Mouse (Mus musculus) liver, adult (tissue): Measurements from ENCODE around the gene Tmprss15.

Experiments
- GATA4 ChIP-seq: IDR thresholded peaks from 2 replicates; pipeline ENCODE4 v1.6.1; 2014; ENCODE audit warnings: mild to moderate bottlenecking, low read length; ENCODE audit not compliant: insufficient replicate concordance

Gene Tmprss15

DNA sequence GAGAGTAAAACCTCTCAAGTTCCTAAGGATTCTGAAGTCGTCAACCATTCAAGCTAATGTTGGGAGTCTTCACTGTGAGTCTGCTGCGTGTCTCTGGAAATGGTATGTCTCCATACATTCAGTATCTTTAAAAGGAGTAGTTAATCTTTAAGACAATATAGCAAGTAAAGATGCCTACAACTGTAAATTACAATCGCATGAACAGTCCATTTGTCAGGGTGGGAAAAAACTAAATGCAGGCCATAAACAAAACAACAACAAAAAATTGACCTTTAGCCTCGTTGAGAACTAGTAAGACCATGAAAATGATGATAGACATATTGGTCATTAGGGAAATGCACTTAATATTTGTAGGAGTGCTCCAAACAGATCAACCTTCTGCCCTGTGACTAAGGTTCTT is at the start of gene Tmprss15:
Tmprss15 (minus strand) TSS at position 101 of the 400 bp plus-strand sequence.
- no peak for TF ChIP-seq GATA4

DNA sequence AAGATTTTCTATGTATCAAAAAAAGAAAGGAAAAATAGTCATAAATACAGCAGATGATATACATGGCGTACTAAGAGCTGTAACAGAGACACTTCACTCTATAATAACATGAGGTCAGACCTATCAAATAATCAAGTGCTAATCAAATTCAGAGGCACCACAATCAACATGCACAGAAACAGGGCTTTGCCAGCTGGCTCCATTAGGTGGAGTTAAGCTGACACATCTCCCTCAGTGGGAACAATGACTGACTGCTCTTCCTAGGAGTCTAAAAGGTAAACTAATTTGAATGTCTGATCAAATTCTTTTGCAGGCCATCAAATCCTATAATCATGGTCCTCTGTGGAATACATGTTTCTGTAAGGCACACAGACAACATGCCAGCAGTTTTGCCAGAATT is 24.0 kb upstream of the Tmprss15 start:
- TF ChIP-seq GATA4: no peak

DNA sequence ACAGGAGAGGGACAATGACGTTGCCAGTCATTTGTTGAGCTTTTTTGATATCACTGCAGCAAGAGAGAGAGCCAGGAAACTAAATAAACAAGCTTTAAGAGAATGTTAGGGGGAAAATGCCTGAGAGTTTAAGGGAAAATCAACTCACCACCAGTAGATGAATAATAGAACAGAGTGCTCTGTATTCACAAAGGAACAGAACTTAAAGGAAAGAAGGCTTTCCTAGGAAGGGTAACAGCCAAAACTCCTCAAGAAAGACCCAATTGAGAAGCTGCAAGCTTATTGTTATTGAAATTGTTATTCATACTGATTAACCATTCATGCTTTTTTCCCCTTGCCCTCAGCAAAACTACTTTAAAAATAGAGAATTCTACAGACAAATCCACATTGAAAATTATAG is 18.6 kb upstream of the Tmprss15 start:
- no peak for TF ChIP-seq GATA4

DNA sequence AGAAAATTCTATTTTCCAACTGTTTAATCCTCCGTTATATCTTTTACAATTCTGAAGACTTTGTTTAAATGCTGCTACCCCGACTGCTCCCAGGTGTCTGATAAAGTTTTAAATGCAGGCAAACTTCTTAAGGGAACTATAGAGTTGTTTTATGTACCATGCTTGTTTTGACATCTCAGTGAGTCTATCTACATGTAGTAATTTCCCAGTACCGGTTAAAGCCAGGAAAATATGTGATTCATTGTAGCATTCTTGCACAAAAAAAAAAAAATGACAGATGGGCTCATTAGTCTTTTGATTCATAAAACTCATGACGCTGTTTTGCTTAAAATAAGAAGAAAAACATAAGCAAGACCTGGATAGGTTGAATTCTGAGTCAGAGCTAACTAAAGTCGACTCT is 18.1 kb upstream of the Tmprss15 start:
- no peak for TF ChIP-seq GATA4

DNA sequence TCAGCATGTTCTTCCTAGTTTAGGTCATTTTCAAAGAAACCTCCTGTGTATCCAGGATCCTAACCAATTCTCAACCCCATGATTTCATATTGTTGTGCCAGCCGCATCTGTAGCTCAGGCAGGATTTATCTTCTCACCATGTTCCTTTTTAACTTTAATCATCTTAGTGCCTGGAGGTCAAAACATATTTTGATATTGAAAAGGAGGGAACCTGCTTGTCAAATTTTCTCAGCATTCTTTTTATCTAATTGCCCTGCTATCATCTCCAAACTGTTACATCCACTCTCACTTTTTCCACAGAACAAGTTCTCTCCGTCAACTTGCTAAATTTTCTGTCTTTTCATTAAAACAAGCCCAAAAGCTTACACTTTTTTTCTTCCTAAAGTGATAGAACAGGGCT is 9.4 kb upstream of the Tmprss15 start:
- no peak for TF ChIP-seq GATA4

DNA sequence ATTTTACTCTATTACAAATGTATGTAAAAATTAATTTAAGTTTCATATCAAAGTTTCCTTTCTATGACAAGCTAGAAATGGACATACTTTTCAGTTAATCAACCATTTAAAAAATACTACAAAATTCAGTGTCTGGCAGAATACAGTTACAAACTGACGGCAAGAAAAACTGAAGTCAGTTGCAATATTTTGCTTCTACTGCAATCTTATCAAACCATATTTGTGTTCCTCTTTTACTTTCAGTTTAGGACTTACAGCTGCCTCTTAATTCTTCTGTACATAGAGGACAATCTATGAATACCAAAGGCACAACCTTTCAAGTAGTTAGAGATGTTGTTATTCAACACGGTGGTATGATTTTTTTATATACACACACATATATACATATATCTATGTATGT is 7.4 kb upstream of the Tmprss15 start:
- no peak for TF ChIP-seq GATA4

DNA sequence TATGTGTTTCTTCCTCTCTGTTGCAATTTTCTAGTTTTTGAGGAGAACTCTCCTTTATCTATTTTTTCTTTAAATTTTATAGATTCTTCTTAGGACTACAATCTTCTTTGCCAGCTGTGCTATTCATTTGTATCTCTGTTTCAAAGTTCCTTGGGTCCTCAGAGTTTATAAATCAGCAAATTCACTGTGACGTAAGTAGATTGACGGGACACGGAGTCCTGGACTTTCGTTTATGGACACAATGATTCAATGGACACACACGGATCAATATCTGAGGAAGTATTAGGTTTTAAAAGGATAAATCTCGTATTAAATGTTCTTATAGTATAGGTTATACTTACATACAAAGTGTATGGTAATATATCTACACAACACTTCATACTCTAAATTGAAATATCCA is 4.3 kb downstream of the Tmprss15 start:
- no peak for TF ChIP-seq GATA4

DNA sequence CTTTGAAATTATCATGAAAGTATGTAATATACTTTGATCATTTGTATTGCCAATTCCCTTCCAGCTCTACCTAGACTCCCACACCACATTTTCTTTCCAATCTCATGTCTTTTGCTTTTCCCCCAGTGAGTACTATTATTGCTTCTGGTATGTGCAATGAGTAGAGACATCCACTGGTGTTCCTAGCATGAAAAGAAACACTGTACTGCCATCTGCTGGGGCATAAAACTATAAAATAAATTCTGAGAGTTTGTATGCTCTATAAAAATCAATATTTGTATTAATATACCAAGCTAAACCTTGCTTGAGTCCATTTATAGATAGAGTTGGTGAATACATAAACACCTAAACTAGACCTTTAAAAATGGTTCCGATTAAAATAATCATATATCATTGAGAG is 27.0 kb downstream of the Tmprss15 start:
- TF ChIP-seq GATA4: no peak

DNA sequence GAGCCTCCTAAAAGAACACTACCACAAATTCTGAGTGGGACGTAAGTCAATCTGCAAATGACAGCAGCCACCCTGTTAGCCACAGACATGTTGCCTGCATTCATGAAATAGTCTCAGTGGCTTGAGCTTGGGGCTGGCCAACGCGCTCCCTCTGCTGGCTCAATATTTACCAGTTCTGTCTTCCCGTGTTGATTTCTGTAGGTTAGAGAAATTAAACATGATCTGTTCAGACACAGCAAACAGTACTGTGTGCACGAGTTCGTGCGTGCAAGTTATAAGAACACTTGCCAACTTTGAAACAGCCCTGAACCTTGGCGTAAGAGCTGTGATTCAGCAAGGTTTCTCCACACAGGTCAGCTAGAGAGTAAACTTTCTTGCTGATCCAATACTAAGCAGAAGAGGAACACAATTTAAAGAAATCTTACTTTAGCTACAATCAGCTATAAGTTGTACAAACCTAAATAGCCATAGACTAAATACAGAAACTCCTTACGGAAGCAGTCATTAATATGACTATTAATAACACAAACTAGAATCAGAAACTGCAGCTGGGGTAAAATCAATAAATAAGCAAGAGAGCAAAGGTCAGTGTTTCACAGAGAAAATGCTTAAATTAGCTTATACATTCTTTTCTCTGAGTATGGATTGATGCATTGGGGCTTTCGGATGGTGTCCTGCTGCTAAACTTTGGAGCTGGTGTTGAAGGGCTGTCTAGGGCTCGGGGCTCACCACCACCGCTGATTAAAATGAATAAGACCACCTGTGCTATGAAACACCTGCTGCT is 31.9 kb downstream of the Tmprss15 start:
- no peak for TF ChIP-seq GATA4

DNA sequence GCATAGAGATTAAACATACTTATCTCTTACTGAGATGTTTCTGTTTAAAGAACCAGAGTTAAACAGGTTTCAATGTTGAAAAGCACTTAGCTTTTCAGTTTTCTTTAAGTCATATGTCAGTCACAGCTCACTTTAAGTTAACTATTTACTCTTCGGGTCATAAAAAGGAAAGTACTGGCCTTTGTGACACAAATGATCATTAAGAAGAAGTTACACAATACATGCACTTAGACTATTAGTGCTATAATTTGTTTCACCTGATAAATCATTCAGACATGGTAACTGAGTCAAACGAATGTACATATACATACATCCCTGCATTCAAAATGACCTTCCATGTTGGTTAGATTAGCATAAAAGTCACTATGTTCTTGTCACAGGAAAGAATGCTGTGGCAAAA is 58.3 kb downstream of the Tmprss15 start:
- TF ChIP-seq GATA4: no peak

DNA sequence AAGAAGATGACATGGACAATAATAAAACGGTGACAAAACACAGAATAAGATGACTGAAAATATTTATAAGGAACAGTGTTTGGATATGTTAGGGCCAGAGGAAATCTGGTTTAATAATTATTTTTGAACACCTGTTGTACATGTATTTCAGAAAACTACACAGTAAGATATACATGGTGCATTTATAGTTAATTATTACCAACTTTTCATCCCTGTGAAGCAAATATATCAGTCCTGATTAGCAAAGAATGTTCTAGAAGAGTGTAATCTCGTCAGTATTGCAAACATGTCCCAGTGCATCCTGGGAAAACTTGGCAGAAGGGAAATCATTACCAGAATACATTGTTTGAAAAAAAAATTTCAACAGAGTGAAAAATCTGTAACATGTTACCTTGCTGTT is 88.1 kb downstream of the Tmprss15 start:
- TF ChIP-seq GATA4: no peak

DNA sequence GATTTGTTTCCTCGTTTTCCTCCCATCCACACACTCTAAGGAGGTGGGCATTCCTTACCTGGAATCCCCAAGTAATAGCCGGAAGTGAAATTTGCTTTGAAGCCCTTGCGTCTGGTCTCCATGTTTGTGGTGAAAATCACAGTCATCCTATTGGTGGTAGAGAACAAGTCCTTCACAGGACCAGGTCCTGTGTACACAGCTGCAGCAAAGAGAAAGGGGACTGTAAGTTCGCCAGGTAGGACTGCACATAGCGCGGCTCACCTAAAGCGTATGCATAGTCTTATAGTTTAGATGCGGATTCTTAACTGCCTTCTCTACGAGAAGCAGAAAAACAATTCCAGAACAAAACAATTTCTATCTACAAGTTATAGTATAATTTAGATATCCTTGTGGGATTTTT is 89.2 kb downstream of the Tmprss15 start:
- TF ChIP-seq GATA4: no peak

DNA sequence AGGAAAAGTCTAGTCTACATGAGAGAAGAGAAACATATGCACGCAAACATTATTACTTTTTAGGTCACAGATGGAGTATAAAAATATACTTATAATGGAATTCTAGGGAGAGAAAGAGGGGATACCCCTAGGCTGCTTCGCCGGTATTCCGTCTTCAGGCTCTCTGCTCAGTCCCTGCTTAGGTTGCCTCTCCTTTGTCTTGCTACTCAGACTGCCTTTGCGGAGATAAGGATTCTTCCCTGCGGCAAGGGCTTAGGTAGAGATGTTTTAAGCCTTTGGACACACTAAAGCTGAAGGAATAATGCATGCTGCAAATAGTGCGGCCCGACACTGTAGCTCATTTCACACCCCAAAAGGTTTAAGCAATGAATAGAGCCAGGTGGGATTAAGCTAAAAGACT is 114.5 kb downstream of the Tmprss15 start:
- no peak for TF ChIP-seq GATA4

DNA sequence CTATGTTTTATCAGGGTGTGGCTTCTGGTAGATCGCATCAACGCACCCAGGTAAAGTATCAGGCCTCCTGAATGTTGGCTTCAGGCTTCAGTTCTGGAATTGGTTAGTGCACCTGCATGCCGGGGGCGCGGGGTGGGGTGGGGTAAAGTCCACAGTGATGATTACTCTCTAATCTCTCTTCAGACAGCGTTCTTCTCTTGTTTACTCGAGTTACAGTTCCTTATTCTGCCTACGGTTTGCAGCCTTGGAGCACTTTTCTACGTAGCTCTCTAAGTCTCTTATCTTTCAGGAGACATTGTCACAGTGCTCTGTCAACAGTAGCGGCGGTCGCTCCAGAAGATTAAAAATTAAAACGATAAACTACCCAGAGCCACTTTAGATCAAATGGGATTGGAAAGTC is 116.8 kb downstream of the Tmprss15 start:
- TF ChIP-seq GATA4: no peak

DNA sequence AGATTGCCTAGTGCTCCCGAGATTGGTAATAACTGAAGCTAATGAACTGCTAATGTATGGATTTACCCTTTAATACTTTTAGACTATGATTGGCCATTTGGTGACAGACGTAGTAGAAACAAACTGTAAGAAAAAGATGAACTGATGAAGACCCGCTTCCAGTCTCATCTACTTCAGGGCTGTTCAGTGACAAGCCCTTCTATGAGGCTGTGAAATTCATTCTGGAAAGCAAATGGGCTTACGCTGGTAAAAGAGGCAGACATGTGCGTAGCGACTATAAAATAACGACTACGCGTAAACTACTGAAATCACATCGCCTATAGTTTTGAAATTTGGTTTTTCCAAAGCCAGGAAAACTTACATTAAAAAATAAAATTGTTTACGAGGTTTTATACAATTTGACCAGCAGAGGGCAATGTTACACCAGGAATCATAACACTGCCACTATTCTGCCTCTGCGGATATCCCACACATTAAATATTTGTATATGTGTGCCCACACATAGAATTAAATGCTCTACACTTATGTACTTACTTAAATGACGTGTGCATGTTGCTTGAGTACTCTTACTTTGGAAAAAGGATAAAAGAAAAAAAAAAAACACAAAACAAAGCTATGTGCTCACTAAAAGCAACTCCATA is 121.7 kb downstream of the Tmprss15 start:
- no peak for TF ChIP-seq GATA4

DNA sequence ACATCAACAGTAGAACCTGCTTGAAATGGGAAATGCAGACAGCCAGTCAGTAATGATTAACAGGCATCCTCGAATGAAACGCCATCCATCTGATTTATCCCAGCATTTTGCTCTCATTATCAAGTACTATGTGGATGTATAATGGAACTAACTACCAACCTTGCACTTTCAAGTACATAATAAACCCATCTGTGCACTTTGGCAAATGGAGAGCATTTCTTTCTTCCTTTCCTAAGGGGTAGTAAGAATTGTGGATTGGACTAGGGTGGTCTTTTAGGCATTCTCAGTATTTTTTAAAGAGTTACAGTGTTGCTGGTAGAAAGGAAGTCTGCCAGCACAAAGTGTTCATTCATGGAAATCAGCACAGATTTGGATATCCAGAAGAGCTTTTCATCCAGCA is 133.5 kb downstream of the Tmprss15 start:
- TF ChIP-seq GATA4: no peak

DNA sequence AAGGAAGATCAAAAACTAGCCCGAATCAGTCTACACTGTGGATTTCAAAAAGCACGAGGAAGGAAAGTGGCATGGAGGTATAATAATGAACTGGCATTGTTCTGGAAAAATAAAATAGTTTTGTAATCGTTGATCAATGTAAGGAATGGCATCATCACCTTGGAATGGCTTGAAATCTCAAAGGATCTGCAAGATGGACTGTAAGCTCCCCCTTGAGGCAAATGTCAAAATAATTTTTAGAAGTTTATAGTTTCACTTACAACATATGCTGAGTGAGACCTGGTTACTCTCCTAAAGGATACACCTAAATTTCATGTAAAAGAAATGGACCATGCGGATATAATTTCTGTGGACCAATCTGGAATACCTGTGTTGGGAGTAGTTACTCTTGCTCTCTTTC is 140.5 kb downstream of the Tmprss15 start:
- no peak for TF ChIP-seq GATA4
